Mouse (Mus musculus) bone marrow, adult 2 months (tissue): ENCODE data around the gene Iglon5.

Source experiments
- CTCF ChIP-seq: fragments of 200-500 bp; IDR thresholded peaks from 2 replicates; pipeline ENCODE4 v1.5.1; 2011; ENCODE audit warnings: low read length, control low read depth; ENCODE audit not compliant: control insufficient read depth, insufficient read depth
- POLR2A ChIP-seq: fragments of 200-500 bp; IDR thresholded peaks from 2 replicates; pipeline ENCODE4 v1.6.1; 2011; ENCODE audit warnings: low read depth, mild to moderate bottlenecking, control low read depth, low read length, borderline replicate concordance; ENCODE audit not compliant: control insufficient read depth

DNA sequence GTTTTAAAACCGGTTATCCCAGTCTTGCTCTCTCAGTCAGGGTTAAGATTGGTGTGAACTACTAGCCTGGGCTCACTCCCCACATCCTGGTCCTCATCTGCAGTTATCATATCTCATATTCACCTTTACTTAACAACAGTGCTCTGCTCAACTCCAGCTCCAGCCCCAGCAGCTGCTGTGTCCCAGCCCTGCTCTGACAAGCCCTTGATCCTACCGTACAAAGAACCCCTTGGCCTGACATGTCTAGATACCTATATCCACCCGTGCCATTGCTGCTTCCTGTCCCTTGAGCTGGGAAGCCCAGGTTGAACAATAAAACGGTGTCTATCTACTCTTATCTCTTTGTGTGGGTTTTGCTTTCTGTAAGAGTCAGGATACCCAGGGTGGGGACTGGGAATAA is 60.4 kb downstream of the Iglon5 start:
- TF ChIP-seq POLR2A (no peak), CTCF (no peak)
